Mouse (Mus musculus) small intestine, adult 10 weeks (tissue): ENCODE results near the gene Adgrg6. TPM values are rescaled to one million over a fixed set of nuclear protein-coding genes. Genes with fewer than 3 reads are reported as not detected.

Experiments
- polyA plus RNA-seq: library from polyadenylated mRNA; stranded (reverse); fragments of 350-450 nt; fragmentation: Illumina TruSeq; extraction: RNeasy Lipid Tissue Mini Kit (QIAGEN cat#74804); gene quantifications from one replicate; pipeline ENCODE4 v1.2.3, GENCODE M21; 2014; ENCODE audit warnings: low replicate concordance

The Adgrg6 gene
- 4.3 TPM for polyA plus RNA-seq

GRCm38 (mm10) chr10:14544941-14545717, at the start of gene Adgrg6:
Adgrg6 (minus strand) TSS chr10:14545659.

Other genes with a start within 250 kb of the Adgrg6 start
- gene Vta1, start 159.9 kb upstream of the Adgrg6 start, polyA plus RNA-seq = 111 TPM
- 0.33 TPM for gene Nmbr, start 159.9 kb upstream of the Adgrg6 start, polyA plus RNA-seq
- not detected for gene Gje1, start 172.6 kb upstream of the Adgrg6 start, polyA plus RNA-seq